Mouse (Mus musculus): ENCODE data around the gene Wdfy1.

The Wdfy1 gene

DNA sequence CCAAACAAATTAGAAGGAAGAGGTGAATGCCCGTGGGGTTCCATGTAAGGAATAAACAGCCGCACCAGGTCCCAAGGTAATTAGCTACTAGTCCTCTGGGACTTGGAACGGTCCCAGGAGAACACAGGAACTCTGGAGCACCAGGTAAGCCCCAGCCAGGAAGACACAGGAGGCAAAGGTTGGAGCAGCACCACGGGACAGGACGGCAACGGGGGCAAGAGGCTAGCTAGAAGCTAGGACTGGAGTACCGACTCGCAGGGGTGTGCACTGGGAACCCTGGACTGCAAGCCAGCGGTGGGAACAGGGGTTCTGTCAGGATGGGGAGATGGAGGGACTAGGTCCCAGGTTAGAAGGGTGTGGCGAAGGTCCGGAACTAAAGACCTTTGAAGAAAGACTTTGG is 15.3 kb downstream of the Wdfy1 start:
- no peak for DNase-seq (ENCODE audit: low spot score)

- DNase-seq (ENCODE audit: low spot score) = no peak
Measured at GRCm38 (mm10) chr1:79759436-79759972, 16.4 kb downstream of the Wdfy1 start.

DNA sequence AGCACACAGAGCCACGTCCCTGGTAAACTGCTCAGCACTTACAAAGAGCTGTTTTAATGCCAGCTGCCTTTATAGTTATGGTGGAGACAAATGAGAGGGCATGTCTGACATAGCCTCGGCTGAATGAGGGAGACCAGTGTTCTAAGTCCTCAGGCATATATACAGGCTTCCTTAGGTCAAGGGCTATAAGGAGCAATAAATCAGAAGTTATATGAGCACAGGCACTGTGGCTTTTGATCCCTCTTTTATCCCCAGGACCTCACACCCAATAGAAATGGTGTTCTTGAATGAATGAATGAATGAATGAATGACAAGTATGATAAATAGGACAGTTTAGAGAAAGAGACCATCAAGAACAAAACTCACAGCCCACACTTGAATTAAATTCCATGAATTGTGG is 16.9 kb downstream of the Wdfy1 start:
- DNase-seq (ENCODE audit: low spot score) = no peak

GRCm38 (mm10) chr1:79757597-79757996 is 18.3 kb downstream of the Wdfy1 start:
- DNase-seq (ENCODE audit: low spot score) = no peak

DNA sequence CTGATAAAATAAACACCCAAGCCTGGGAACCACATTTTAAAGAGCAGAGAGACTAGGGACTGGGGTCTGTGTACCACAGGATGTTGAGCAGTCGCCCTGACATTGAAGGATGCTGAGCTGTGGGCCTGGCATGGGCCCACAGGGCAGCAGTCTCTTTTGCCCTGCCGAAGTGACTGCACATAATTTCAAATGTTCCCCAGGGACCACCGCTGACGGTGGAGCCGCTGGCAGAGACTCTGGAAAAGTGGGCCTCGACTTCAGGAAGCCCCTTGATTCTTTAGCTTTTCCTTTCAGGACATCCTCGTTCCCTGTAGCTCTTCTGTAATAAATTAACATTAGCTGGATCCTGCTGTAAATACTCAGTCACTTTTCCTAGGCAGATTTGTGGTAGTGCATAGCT is 18.8 kb downstream of the Wdfy1 start:
- DNase-seq (ENCODE audit: low spot score) = no peak

DNA sequence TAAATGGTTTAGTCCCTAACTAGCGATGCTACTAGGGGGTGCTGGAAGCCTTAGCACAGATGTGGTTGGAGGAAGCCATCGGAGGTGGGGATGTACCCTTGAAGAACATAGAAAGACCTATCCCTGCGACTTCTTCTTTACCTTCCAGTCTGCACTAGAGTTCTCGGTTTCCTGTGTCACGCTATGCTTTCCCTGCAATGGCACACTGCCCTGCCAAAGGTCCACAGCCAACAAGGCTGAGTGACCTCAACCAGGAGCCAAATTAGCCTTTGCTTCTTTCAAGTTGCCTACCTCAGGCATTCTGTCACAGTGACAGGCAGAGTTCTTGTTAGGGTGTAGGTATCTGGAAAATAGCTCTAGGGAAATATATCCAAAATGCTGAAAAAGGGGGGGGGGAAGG is 19.5 kb downstream of the Wdfy1 start:
- DNase-seq (ENCODE audit: low spot score) = no peak

DNA sequence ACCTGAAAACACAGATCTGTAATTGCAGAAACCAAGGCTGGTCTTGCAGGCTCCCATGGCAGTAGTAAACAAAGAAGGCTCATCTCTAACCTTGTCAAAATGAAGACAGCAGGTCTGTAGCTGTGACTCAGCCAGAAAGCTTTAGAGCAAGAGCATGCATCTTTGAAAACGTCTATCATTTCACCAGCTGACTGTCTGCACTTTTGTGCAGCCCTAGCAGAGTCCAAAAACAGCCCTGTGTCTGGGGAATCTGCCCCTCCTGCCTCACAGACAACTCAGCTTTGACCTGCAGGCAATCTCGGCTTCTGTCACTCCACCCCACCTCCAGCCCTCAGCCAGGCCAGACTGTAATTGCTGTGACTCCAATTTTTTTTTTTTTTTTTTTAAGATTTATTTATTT is 20.6 kb downstream of the Wdfy1 start:
- DNase-seq (ENCODE audit: low spot score) = no peak

- no peak for DNase-seq (ENCODE audit: low spot score)
Measured at GRCm38 (mm10) chr1:79754936-79755335, 21.0 kb downstream of the Wdfy1 start.

DNA sequence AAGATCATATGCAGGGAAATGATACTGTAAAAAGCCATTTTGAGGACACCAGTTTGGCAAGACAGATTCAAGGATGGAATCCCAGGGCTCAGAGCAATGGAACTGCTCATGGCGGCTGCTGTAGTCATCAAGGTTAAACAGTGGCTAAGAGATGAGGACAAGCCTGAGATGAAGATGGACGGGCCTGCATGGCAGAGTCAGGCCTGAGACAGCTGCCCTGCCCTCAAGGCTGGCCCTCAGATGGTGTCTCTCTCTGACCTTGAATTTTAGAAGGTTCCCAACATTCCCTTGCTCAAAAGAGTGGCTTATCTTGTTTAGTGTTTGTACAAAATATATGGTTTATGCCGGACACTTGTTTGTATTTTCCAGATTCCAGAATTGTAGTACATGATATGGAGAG is 22.5 kb downstream of the Wdfy1 start:
- no peak for DNase-seq (ENCODE audit: low spot score)

- DNase-seq (ENCODE audit: low spot score) = no peak
Measured at GRCm38 (mm10) chr1:79752714-79753340, 23.1 kb downstream of the Wdfy1 start.

GRCm38 (mm10) chr1:79752015-79752695 is 23.8 kb downstream of the Wdfy1 start:
- DNase-seq (ENCODE audit: low spot score) = no peak

- peak; percentile 23 for DNase-seq (ENCODE audit: low spot score)
Measured at GRCm38 (mm10) chr1:79751186-79751585, 24.8 kb downstream of the Wdfy1 start.

- no peak for DNase-seq (ENCODE audit: low spot score)
Measured at GRCm38 (mm10) chr1:79746056-79746455, 29.9 kb downstream of the Wdfy1 start.

DNA sequence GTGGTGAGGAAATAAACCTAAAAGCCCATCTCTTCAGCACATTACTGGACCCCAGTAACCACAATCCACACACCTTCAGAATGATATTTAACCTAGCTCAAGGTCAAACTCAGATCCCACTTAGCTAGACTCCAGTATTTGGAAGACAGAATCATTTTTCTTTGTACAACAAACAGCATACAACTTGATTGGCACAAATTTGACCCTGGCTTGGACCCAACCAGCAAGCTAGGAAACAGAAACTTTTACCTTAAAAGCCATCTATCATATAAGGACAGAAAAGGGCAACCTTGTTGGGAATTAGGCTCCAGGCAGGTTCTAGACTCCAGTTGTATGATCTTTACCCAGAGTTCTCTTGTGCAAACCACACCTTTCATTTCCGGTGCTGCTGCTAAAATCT is 32.6 kb downstream of the Wdfy1 start:
- no peak for DNase-seq (ENCODE audit: low spot score)

GRCm38 (mm10) chr1:79742949-79743348 is 33.0 kb downstream of the Wdfy1 start:
- no peak for DNase-seq (ENCODE audit: low spot score)

DNA sequence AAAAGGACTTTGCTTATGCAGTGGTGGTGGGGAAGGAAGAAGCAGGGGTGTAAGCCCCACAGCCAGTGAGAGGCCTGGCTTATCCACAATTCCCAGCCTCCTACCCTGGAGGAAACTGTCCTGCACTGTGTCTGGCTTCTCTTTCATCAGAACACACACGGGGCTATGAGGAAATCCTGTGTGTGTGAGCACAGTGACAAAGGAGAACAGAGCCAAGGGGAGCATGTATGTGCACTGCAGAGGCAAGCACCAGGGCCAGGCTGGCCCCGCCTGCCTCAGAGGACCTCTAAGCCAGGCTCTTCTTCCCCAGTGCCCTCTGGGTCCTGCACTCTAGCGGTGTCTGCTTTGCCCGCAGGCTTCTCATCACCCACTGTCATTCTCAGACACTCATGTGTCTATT is 34.9 kb downstream of the Wdfy1 start:
- no peak for DNase-seq (ENCODE audit: low spot score)

DNA sequence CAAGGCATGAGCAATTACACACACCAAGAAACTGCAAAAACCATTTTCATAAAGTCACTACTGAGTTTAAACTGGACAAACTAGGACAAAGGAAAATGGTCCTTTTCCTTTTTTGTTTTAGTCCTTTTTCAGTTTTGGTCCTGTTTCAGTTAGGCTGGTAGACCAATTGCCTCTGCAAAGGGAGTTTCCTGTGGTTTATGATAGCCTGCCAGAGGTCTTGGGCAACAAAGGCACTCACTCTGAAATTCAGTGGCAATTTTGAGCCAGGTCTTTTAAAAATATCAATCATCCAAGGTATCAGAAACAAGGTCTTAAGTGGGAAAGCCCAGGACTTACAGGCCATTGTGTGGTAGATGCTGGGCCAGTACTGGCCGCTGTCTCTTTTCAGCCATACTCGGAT is 36.2 kb downstream of the Wdfy1 start:
- DNase-seq (ENCODE audit: low spot score) = no peak

DNA sequence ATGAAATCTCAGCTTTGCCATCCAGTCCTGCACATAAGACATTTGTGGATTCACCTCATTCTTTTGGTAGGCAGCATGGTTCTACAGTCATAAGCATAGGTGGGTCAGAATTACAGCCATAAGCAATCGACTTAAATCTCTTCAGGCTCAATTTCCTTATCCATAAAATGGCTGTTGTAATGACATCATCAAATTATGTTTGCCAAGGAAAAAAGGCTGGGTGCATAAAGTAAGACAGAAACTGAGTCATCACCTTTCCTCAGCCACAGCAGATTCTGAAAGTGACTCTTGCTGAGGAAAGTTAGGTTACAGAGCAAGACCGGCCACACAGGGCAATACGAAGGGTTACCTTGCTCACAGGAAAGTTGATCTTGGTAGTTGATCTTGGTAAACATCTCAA is 39.5 kb downstream of the Wdfy1 start:
- no peak for DNase-seq (ENCODE audit: low spot score)

DNA sequence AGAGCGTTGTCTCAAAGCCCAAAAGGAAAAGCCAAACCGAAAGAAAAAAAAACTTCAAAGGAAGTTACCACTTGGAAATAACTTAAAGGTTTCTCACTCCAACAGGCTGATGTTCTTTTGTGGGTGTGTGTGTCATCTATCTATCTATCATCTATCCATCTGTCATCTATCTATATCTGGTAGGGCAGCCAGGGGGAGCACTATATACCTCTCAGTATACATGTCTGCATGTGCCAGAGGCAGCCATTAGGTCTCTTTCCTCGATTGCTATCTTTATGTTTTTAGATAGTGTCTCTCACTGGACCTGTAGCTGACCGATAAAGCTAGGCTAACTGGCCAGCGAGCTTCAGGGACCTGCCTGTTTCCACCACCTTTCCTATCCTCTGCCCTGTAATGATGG is 41.1 kb downstream of the Wdfy1 start:
- DNase-seq (ENCODE audit: low spot score) = no peak

DNA sequence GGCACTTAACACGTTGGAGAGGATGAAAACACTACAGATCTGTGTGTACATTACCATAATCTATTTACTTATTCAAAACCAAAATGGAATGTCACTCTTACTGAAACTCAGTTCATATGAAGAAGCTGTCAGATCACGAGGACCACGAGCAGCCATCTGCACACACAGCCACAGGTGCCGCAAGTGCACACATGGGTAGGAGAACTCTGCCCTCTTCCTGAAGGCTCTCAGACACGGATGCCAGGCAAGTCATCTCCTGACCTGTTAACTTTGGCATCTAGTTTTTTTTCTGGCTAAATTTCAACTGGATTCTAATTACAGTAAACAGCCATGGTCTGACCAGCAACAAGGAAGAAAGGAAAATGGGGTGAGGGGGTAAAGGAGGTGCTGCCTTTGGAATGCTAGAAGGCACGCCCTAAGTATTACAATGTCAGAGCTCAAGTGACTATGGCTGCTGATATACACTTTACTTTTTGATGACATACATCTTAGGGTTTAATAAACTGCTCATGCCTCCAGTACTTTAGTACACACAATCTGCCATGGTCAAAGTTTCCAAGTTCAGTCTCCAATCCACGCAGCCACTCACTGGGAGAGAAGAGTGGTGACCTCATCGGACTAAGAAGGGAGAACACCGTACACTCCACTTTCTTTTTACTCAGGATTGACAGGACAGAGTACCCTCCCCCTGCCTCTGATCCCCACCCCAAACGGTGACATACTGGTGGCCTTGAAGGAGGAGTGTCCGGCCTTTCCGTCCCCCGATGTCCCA is 61.6 kb downstream of the Wdfy1 start:
- no peak for DNase-seq (ENCODE audit: low spot score)

DNA sequence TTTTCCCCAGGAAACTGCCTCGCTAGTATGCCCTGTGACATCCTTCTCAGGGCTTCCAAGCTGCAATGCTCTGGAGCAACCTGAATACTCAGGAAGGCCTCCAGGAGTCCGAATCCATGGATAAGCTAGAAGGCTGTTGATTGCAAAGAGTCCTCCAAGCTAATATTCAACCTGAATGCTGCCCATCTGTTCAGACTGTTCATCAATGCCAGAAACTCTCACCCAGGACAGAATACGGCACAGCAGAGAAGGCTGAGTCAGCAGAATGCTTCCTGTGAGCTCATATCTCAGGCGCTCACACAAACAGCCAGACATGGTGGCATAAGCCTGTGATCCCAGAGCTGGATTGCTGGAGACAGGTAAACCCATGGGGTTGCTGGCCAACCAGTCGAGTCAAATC is 62.9 kb downstream of the Wdfy1 start:
- no peak for DNase-seq (ENCODE audit: low spot score)

- no peak for DNase-seq (ENCODE audit: low spot score)
Measured at GRCm38 (mm10) chr1:79711147-79712126, 64.5 kb downstream of the Wdfy1 start.
